Mouse (Mus musculus) CD4-positive naive resting alpha-beta T cell, adult 76 days (primary cell): ENCODE results near the gene Mocs1. TPM values are rescaled to one million over a fixed set of nuclear protein-coding genes. Genes with fewer than 3 reads are reported as not detected.

Experiments used
- total RNA-seq: library from RNA; stranded (reverse); gene quantifications from one replicate; pipeline ENCODE4 v1.2.4, GENCODE M21; 2023

The Mocs1 gene
- total RNA-seq: 29.8 TPM

GRCm38 (mm10) chr17:49428239-49428688, at the start of gene Mocs1:
Gene Mocs1 (plus strand): TSS chr17:49428362.

Other genes starting within 250 kb of the Mocs1 start
- not detected for gene Daam2, start 136.0 kb downstream of the Mocs1 start, total RNA-seq
- gene Kif6, start 186.8 kb downstream of the Mocs1 start, total RNA-seq: not detected